Mouse (Mus musculus) lung, adult 10 weeks (tissue): ENCODE data around the gene Apela. TPM values are rescaled to one million over a fixed set of nuclear protein-coding genes. Genes with fewer than 3 reads are reported as not detected.

ENCODE experiments used
- polyA plus RNA-seq: library from polyadenylated mRNA; stranded (reverse); fragments of 350-450 nt; fragmentation: Illumina TruSeq; extraction: RNeasy Lipid Tissue Mini Kit (QIAGEN cat#74804); gene quantifications from one replicate; pipeline ENCODE4 v1.2.3, GENCODE M21; 2014; ENCODE audit warnings: low read depth, low replicate concordance; ENCODE audit not compliant: insufficient read depth

Gene Apela
- not detected for polyA plus RNA-seq

DNA sequence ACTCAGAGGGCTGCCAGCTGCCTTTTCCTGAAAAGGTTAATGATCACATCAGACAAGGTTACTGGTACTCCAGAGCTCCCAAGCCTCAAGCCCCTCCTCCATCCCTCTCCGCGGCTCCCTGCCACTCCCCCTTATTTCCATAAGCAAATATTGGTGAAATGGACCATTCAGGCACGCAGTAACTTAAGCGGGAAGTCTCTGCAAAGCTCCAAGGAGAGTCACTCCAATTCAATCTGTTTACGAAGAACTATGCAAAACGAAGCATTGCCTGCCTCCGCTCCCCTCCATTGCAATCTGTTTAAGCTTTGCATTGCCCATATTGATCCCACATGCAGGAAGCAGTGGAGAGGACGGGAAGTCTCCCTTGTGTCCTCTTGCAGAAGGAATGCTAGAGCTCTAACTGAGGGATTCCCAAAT is at the start of gene Apela:
Gene Apela (minus strand): TSS at position 220 of the 417 bp plus-strand sequence.

DNA sequence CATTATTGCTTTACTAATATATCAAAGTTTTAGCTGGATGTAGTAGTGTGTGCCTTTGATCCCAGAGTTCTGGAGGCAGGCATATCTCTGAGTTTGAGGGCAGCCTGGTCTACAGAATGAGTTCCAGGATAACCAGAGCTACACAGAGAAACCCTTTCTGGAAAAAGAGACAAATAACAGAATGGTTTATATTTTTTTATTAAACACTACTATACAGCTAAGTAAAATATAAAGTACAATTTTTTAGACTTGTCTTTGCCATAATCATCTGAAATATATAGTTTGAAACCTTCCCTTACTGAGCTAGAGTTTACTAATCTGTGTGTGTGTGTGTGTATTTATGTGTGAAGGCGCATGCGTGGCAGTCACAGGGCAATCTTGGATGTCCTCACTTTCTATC is 37.6 kb upstream of the Apela start, which contains the start of gene Gm10663:
Gene Gm10663 (plus strand): TSS at position 301 of the 400 bp plus-strand sequence.

GRCm38 (mm10) chr8:65018423-65018822 is 18.7 kb downstream of the Apela start, which contains the start of the genes Trim61 and Trim60:
Trim61 (minus strand) TSS chr8:65018523.
Trim60 (minus strand) TSS chr8:65018584.

DNA sequence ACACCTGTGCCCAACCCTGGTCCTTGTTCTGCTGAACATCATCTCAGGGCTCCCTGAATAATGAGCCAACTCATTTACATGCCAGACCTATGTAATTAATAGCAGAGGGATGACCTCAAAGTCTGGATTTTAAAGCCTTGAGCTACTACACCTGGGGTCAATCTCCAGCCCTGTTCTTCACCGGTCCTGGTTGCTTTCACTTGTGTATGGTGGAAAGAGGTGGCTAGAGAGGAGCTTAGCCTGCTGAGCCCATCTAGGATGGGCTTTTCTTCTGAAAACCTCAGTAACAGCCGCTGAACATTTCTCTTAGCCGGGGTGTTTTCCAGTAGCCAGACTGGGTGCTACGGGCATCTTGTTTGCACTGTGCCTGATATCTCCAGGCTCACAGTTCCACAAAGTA is 49.4 kb downstream of the Apela start, which contains the start of gene Trim75:
Gene Trim75 (minus strand): TSS at position 101 of the 400 bp plus-strand sequence.

Other genes with a start within 250 kb of the Apela start
- gene Klhl2, start 187.3 kb downstream of the Apela start, polyA plus RNA-seq, result 16.6 TPM
- 19.7 TPM for gene Tmem192, start 90.2 kb downstream of the Apela start, polyA plus RNA-seq
- gene Trim75, start 49.5 kb downstream of the Apela start, polyA plus RNA-seq, result not detected
- gene Trim61, start 18.8 kb downstream of the Apela start, polyA plus RNA-seq, result not detected
- gene Trim60, start 18.8 kb downstream of the Apela start, polyA plus RNA-seq, result not detected
- gene Gm10663, start 37.7 kb upstream of the Apela start, polyA plus RNA-seq, result not detected
- 3.2 TPM for gene BC030870, start 92.2 kb upstream of the Apela start, polyA plus RNA-seq